Mouse (Mus musculus) cerebellum, adult 2 months (tissue): Measurements from ENCODE around the gene Rbm4. TPM values are rescaled to one million over a fixed set of nuclear protein-coding genes. Genes with fewer than 3 reads are reported as not detected.
"Not testable (repeated sequence)": the region's sequence is repeated elsewhere in the genome, so short reads cannot be mapped to it uniquely, and the experiment has no call there.

Experiments used
- DNase-seq, 2 experiments: peaks; one replicate each; pipeline ENCODE4 v3.0.0; 2021
- H3K27ac ChIP-seq: fragments of 200-500 bp; 2 replicates; pipeline ENCODE4 v1.5.1; 2012; ENCODE audit warnings: low read length, control low read depth, inconsistent platforms; ENCODE audit not compliant: insufficient read depth
- H3K27me3 ChIP-seq: fragments of 200-500 bp; 2 replicates; pipeline ENCODE4 v1.6.1; 2012; ENCODE audit warnings: inconsistent platforms, mild to moderate bottlenecking, low read length, moderate library complexity; ENCODE audit not compliant: control insufficient read depth, insufficient read depth
- H3K4me1 ChIP-seq: fragments of 200-500 bp; 2 replicates; pipeline ENCODE4 v1.6.1; 2011; ENCODE audit warnings: low read length; ENCODE audit not compliant: control insufficient read depth, insufficient read depth
- H3K4me3 ChIP-seq: fragments of 200-500 bp; replicated peaks from 2 replicates; pipeline ENCODE3; 2011; ENCODE audit warnings: mild to moderate bottlenecking, low read depth, low read length, control low read depth; ENCODE audit not compliant: insufficient read depth
- CTCF ChIP-seq: fragments of 200-500 bp; IDR thresholded peaks from 2 replicates; pipeline ENCODE4 v1.5.1; 2011; ENCODE audit warnings: low read depth, mild to moderate bottlenecking, control low read depth, low read length, moderate library complexity, borderline replicate concordance; ENCODE audit not compliant: insufficient read depth
- POLR2A ChIP-seq: fragments of 200-500 bp; IDR thresholded peaks from 2 replicates; pipeline ENCODE4 v1.6.1; 2011; ENCODE audit warnings: low read length, control low read depth, borderline replicate concordance; ENCODE audit not compliant: insufficient read depth
- WGBS: fragments of 180-500 bp; shearing (Covaris S2); methylation state at CpG from one replicate; pipeline ENCODE4 v1.1.7; 2018; 5-methylcytosine and 5-hydroxymethylcytosine counted together
- polyA plus RNA-seq: library from polyadenylated mRNA; depleted of rRNA; stranded (reverse); fragments of >200 nt; gene quantifications from 2 replicates; pipeline ENCODE4 v1.2.3, GENCODE M21; 2012

Rbm4 gene
- polyA plus RNA-seq, 1 experiment, result 77.5 TPM

DNA sequence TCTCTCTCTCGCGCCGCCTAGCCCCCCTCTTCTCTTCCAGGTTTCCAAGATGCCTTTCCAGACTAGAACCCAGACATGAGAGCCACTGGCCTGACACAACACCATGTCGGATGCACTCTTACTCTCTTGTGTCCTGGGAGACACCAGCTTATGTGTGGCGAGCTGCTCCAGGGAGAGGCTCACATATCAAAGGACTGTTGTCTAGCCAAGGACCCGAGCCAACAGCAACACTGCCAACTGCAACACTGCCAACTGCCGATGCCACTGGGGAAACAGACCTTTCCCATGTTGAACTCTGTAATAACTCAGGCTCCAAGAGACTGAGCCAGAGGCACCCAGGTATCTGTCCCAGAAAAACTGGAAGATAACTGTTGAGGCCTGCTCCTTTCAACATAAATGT lies 35.5 kb upstream of the Rbm4 start:
- H3K27me3 ChIP-seq, result no peaks in the 10 kb centered on the region
- DNase-seq, result peak; percentile 86
- H3K27ac ChIP-seq, result no peak overlapping the region
- no peak overlapping the region for H3K4me3 ChIP-seq
- peaks cover 6% of the 10 kb centered on the region for H3K4me1 ChIP-seq
- WGBS, result 4% methylated on average over 7 of the region's 7 CpGs
- no peak for TF ChIP-seq CTCF
- no peak for TF ChIP-seq POLR2A

- no peak for TF ChIP-seq CTCF
- no peak for TF ChIP-seq POLR2A
- Histone ChIP-seq H3K27ac (no peak overlapping the region), H3K27me3 (no peaks in the 10 kb centered on the region), H3K4me3 (no peak overlapping the region), H3K4me1 (peaks cover 6% of the 10 kb centered on the region)
- no peak for DNase-seq
- WGBS, result 53% methylated on average over 16 of the region's 16 CpGs
Observed at GRCm38 (mm10) chr19:4828444-4829114, 34.9 kb upstream of the Rbm4 start.

DNA sequence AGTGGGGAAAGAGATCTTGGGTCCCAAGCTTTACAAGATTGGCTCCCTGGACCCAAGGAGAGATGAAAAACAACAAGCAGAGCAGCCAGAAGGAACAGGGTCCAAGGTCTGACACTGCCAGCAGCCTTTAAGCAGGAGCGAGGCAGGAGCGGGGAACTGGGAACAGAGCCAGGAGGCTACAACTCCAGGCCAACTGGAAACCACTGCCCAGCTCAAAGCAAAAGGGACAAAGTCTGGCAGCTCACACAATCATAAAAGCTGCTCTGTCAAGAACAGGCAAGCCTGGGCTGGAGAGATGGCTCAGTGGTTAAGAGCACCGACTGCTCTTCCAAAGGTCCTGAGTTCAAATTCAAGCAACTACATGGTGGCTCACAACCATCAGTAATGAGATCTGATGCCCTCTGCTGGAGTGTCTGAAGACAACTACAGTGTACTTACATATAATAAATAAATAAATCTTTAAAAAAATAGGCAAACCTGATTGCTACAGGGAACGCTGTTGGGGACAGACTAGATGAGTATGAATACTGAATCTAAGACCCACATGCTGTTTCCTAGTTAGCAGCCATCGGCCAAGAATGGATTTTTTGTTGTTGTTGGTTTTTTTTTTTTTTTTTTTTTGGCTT lies 27.1 kb upstream of the Rbm4 start:
- DNase-seq, result peak; percentile 51 to 67
- Histone ChIP-seq H3K27ac (no peak overlapping the region), H3K27me3 (no peaks in the 10 kb centered on the region), H3K4me1 (no peaks in the 10 kb centered on the region), H3K4me3 (no peak overlapping the region)
- 13% methylated on average over 5 of the region's 5 CpGs for WGBS
- TF ChIP-seq POLR2A (no peak), CTCF (no peak)

DNA sequence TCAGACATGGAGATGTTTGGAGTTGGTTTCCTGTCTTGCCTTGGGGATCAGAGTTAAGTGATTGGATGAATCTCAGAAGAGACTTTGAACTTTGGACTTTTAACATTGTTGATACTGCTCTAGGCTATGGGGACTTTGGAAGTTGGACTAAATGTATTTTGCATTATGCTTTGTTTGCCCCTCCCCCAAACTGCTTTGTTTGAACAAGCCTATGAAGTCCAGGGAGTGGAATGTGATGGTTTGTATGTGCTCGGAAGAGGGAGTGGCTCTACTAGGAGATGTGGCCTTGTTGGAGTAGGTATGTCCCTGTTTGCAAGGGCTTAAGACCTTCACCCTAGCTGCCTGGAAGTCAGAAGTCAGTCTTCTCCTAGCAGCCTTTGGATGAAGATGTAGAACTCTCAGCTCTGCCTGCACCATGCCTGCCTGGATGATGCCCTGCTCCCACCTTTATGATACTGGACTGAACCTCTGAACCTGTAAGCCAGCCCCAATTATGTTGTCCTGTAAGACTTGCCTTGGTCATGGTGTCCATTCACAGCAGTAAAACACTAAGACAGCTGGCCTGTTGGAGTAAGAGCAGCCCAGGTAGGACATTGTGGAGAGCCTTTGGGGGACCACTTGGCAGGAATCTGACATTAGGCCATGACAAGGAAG lies 23.6 kb upstream of the Rbm4 start:
- no peak for DNase-seq
- Histone ChIP-seq H3K27me3 (no peaks in the 10 kb centered on the region), H3K4me3 (no peak overlapping the region), H3K4me1 (no peaks in the 10 kb centered on the region), H3K27ac (no peak overlapping the region)
- WGBS, result 78% methylated on average over 1 of the region's 1 CpGs
- no peak for TF ChIP-seq CTCF
- TF ChIP-seq POLR2A, result no peak

DNA sequence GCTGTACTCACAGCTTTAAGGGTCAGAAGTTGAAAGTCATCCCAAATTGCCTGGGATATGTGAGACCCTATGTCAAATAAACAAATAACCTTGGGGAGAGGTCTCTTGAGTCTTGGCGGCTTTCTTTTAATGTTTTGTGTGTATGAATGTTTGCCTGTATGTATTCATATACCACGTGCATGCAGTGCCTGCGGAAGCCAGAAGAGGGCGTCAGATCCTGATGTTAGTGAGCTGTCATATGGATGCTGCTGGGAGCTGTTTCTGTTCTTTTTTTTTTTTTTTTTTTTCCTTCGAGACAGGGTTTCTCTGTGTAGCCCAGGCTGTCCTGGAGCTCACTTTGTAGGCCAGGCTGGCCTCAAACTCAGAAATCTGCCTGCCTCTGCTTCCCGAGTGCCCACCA lies 19.3 kb upstream of the Rbm4 start:
- peak; percentile 28; the same call in 1 of the 2 replicates for TF ChIP-seq CTCF
- TF ChIP-seq POLR2A, result no peak
- DNase-seq, result peak; percentile 26 to 39
- H3K27me3 ChIP-seq, result no peaks in the 10 kb centered on the region
- H3K4me1 ChIP-seq, result peaks cover 3% of the 10 kb centered on the region; the same call in 1 of the 2 replicates
- H3K4me3 ChIP-seq, result no peak overlapping the region
- 83% methylated on average over 6 of the region's 6 CpGs for WGBS
- no peak overlapping the region for H3K27ac ChIP-seq

DNA sequence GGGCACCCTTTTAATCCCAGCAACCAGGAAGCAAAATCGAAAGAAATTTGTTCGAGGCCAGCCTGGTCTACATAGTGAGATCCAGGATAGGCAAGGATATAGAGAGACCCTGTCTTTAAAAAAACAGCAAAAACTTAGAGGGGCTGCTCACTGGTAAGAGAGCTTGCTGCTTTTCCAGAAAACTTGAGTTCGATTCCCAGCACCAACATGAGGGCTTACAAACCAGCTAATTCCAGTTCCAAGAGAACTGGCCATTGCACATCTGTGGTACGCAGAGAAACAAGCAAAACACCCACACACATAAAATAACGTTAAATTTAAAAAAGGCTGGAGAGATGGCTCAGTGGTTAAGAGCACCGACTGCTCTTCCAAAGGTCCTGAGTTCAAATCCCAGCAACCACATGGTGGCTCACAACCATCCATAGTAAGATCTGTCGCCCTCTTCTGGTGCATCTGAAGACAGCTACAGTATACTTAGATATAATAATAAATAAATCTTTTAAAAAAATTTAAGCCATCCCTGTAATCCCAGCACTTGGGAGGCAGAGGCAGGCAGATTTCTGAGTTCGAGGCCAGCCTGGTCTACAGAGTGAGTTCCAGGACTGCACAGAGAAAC lies 18.7 kb upstream of the Rbm4 start:
- H3K4me3 ChIP-seq, H3K27me3 ChIP-seq, H3K4me1 ChIP-seq, DNase-seq: not testable (repeated sequence)
- WGBS, result 77% methylated on average over 8 of the region's 8 CpGs
- H3K27ac ChIP-seq, result peak overlapping the region; percentile 66; the same call in 1 of the 2 replicates

- 1% methylated on average over 12 of the region's 12 CpGs for WGBS
- TF ChIP-seq CTCF, result no peak
- no peak for TF ChIP-seq POLR2A
- Histone ChIP-seq H3K4me3 (peak overlapping the region; percentile 77), H3K4me1 (peaks cover 3% of the 10 kb centered on the region; the same call in 1 of the 2 replicates), H3K27me3 (no peaks in the 10 kb centered on the region), H3K27ac (peak overlapping the region; percentile 66)
- no peak for DNase-seq
Observed at GRCm38 (mm10) chr19:4811909-4812242, 18.2 kb upstream of the Rbm4 start.
